Comparison of ENCODE assay signal across 8 mouse cellular contexts in genomic region chr11:3162236-3162897, GRCm38 (mm10). TPM values are rescaled to one million over a fixed set of nuclear protein-coding genes. Genes with fewer than 3 reads are reported as not detected.
DNase-seq lines count a peak whose midpoint lies in the region; ATAC-seq and TF ChIP-seq lines count a peak whose summit lies in the region.
"Not testable (repeated sequence)": the region's sequence is repeated elsewhere in the genome, so short reads cannot be mapped to it uniquely, and the experiment has no call there.

No protein-coding gene starts in this region.

- H3K27me3 ChIP-seq in hindbrain, embryonic 11.5 days (ENCODE audit: control insufficient read depth, insufficient read depth, low read length); liver, embryonic 16.5 days (ENCODE audit: control insufficient read depth, insufficient read depth, low read depth, low read length); stomach, postnatal 0 days (ENCODE audit: control insufficient read depth, insufficient read depth, low read length): not testable (repeated sequence)

- ATAC-seq in hindbrain, embryonic 11.5 days (ENCODE audit: low FRiP score), result peak; percentile 39
- peak; percentile 23; the same call in 1 of the 2 replicates for ATAC-seq in liver, embryonic 16.5 days (ENCODE audit: low read depth)
- ATAC-seq in stomach, postnatal 0 days (ENCODE audit: low FRiP score, low TSS enrichment), result peak; percentile 63

- H3K9me3 ChIP-seq in hindbrain, embryonic 11.5 days (ENCODE audit: control insufficient read depth, low read length); liver, embryonic 16.5 days (replicated peaks; ENCODE audit: control insufficient read depth, low read length); stomach, postnatal 0 days (ENCODE audit: control insufficient read depth, low read length): not testable (repeated sequence)

- H3K36me3 ChIP-seq in hindbrain, embryonic 11.5 days (ENCODE audit: control insufficient read depth, insufficient read depth, low read length); liver, embryonic 16.5 days (ENCODE audit: control insufficient read depth, insufficient read depth); stomach, postnatal 0 days (ENCODE audit: control insufficient read depth, insufficient read depth, low read length): not testable (repeated sequence)

- not testable (repeated sequence) for TF ChIP-seq CTCF in stomach, postnatal 0 days (IDR thresholded peaks at IDR 0.05; ENCODE audit: low read depth)

- H3K4me3 ChIP-seq in hindbrain, embryonic 11.5 days (ENCODE audit: low read depth, low read length); liver, embryonic 16.5 days (ENCODE audit: low read depth, low read length); stomach, postnatal 0 days (ENCODE audit: low read depth, low read length): not testable (repeated sequence)

- peak; percentile 33 for DNase-seq in CD4-positive, CD25-positive, alpha-beta regulatory T cell, adult 2 months (ENCODE audit: low read depth, low spot score)
- peak; percentile 31 to 53 for DNase-seq in cerebellum, postnatal 36 days
- peak; percentile 82 to 88 for DNase-seq in gastrocnemius, adult 8-10 months (ENCODE audit: low spot score in 2 of 2)
- DNase-seq in hindbrain, embryonic 11.5 days (ENCODE audit: low spot score); stomach, postnatal 0 days (ENCODE audit: low spot score): not testable (repeated sequence)
- DNase-seq in kidney, postnatal 4 days, result peak; percentile 42 to 52
- peak; percentile 62 to 65 for DNase-seq in natural killer cell, adult 2 months (ENCODE audit: low spot score in 2 of 2)

- not testable (repeated sequence) for TF ChIP-seq EP300 in stomach, postnatal 0 days (optimal IDR thresholded peaks at IDR 0.05)

- H3K4me2 ChIP-seq in hindbrain, embryonic 11.5 days (replicated peaks; ENCODE audit: low read depth, low read length); liver, embryonic 16.5 days (ENCODE audit: low read depth, low read length); stomach, postnatal 0 days (replicated peaks; ENCODE audit: low read depth): not testable (repeated sequence)

- H3K4me1 ChIP-seq in hindbrain, embryonic 11.5 days (replicated peaks; ENCODE audit: control insufficient read depth, insufficient read depth, low read length); liver, embryonic 16.5 days (ENCODE audit: control insufficient read depth, low read depth, low read length); stomach, postnatal 0 days (replicated peaks; ENCODE audit: control insufficient read depth, insufficient read depth): not testable (repeated sequence)

- H3K27ac ChIP-seq in hindbrain, embryonic 11.5 days (ENCODE audit: low read depth, low read length); liver, embryonic 16.5 days (ENCODE audit: low read length); stomach, postnatal 0 days (replicated peaks): not testable (repeated sequence)

- not testable (repeated sequence) for H3K9ac ChIP-seq in hindbrain, embryonic 11.5 days (ENCODE audit: low read depth, low read length); liver, embryonic 16.5 days (ENCODE audit: low read depth, low read length); stomach, postnatal 0 days (ENCODE audit: low read length)

- 62% methylated on average over 5 of the region's 5 CpGs for WGBS in hindbrain, embryonic 11.5 days
- 43% methylated on average over 5 of the region's 5 CpGs for WGBS in liver, embryonic 16.5 days (ENCODE audit: insufficient replicate concordance)
- 63% methylated on average over 5 of the region's 5 CpGs for WGBS in stomach, postnatal 0 days

RNA-seq across cellular contexts. Expression of gene Sfi1, which starts 30.9 kb away (rescaled TPM):
- total RNA-seq in gastrocnemius, adult 8-10 months (2022), result 10 to 100 TPM in 2 of 4 experiments, 1 to 10 TPM in 2; 7.8 to 12.1 (median 9.6) TPM
- 7.9 and 8.6 TPM in 2 replicates for polyA plus RNA-seq in hindbrain, embryonic 11.5 days (2014; fragmentation: Nextera tagmentation; extraction: Ambion mirVana)
- polyA plus RNA-seq in liver, embryonic 16.5 days (2015; fragmentation: Nextera tagmentation; extraction: Ambion mirVana), result 3.4 and 4.1 TPM in 2 replicates
- polyA plus RNA-seq in stomach, postnatal 0 days (2015; fragmentation: Nextera tagmentation; extraction: Ambion mirVana), result 5.7 and 7.4 TPM in 2 replicates

RNA-seq across cellular contexts. Expression of gene Eif4enif1, which starts 39.8 kb away (rescaled TPM):
- 10 to 100 TPM; 27.6 to 39.3 (median 31.4) TPM for total RNA-seq in gastrocnemius, adult 8-10 months (2022)
- polyA plus RNA-seq in hindbrain, embryonic 11.5 days (2014; fragmentation: Nextera tagmentation; extraction: Ambion mirVana), result 55.8 and 69.4 TPM in 2 replicates
- polyA plus RNA-seq in liver, embryonic 16.5 days (2015; fragmentation: Nextera tagmentation; extraction: Ambion mirVana), result 18.5 and 18.7 TPM in 2 replicates
- polyA plus RNA-seq in stomach, postnatal 0 days (2015; fragmentation: Nextera tagmentation; extraction: Ambion mirVana), result 15.3 and 19.8 TPM in 2 replicates
